Mouse (Mus musculus) bone marrow, adult 2 months (tissue): ENCODE data around the gene Adgrl1.

Experiments
- CTCF ChIP-seq: fragments of 200-500 bp; IDR thresholded peaks from 2 replicates; pipeline ENCODE4 v1.5.1; 2011; ENCODE audit warnings: low read length, control low read depth; ENCODE audit not compliant: control insufficient read depth, insufficient read depth
- POLR2A ChIP-seq: fragments of 200-500 bp; IDR thresholded peaks from 2 replicates; pipeline ENCODE4 v1.6.1; 2011; ENCODE audit warnings: low read depth, mild to moderate bottlenecking, control low read depth, low read length, borderline replicate concordance; ENCODE audit not compliant: control insufficient read depth

DNA sequence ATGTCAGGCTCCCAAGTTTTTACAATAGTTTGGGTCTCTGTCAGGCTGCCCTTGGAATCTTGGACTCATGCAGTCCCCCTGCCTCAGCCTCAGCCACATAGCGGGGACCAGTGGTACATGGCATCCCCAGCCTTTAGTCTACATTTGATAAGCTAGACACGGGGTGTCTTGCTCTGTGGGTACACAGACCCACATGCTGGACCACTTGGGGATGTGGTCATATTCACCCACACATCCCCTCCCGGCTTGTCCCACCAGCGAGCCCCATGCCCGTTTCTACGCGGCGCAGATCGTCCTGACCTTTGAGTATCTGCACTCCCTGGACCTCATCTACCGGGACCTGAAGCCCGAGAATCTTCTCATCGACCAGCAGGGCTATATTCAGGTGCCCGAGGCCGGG, 90.3 kb downstream of the Adgrl1 start:
- TF ChIP-seq POLR2A (no peak), CTCF (no peak)
